Mouse (Mus musculus) kidney, postnatal 14 days (tissue): ENCODE measurements around the gene Dlg2.
A peak's percentile ranks its signal among the peaks of the same experiment; 100 is the strongest.

Experiments
- DNase-seq: peaks from one replicate; pipeline ENCODE4 v3.0.0; 2022; ENCODE audit warnings: mixed read lengths

Gene Dlg2

GRCm38 (mm10) chr7:91284167-91284566 lies 807.7 kb downstream of the Dlg2 start:
- DNase-seq: no peak

GRCm38 (mm10) chr7:91288324-91288723 lies 811.9 kb downstream of the Dlg2 start:
- no peak for DNase-seq

GRCm38 (mm10) chr7:91296127-91296526 lies 819.7 kb downstream of the Dlg2 start:
- no peak for DNase-seq

DNA sequence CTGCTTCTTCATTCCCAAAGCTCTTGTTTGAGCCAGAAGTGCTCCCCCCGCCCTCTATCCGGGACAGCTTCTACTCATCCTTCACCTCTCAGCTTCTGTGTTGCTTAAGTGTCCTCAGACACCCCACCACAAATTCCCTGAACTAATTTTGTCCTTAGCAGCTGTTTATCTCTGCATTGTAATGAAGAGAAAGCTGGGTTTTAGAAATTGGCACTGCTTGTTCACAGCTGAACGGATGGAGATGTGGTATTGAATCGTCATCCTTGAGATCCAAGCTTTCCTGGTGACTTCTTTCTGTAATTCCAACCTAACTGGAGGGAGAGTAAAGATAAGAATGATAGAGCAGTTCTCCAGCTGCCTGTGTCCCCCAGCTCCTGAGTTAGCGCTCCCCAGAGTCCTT lies 834.7 kb downstream of the Dlg2 start:
- DNase-seq: no peak

GRCm38 (mm10) chr7:91345073-91345472 lies 868.6 kb downstream of the Dlg2 start:
- DNase-seq: no peak

DNA sequence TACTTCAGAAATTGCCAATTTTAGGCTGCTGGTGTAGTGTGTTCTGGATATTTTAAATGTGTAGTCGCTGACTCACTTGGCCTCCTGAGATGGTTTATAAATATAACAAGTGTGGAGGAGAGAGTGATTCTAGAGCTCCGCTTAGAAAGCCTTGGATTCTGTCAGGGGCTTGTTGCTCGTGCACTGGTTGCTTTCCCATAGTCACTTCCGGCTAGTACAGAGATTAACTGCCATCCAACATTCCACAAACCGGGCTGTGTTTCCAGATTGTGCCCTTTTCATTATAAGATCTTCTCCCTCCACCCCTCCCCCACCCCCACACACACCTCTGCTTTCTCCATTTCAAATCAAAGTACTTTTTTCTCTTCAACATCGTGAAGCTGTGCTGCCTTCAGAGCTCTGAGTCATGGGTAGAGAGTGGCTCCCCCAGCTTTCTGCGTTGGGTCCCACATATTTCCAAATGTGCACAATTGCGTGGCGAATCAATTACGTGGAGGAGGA lies 893.4 kb downstream of the Dlg2 start:
- no peak for DNase-seq

- DNase-seq: no peak
These were observed 905.8 kb downstream of the Dlg2 start for GRCm38 (mm10) chr7:91382281-91382680.

- DNase-seq: no peak
These were observed 907.4 kb downstream of the Dlg2 start for GRCm38 (mm10) chr7:91383873-91384272.

DNA sequence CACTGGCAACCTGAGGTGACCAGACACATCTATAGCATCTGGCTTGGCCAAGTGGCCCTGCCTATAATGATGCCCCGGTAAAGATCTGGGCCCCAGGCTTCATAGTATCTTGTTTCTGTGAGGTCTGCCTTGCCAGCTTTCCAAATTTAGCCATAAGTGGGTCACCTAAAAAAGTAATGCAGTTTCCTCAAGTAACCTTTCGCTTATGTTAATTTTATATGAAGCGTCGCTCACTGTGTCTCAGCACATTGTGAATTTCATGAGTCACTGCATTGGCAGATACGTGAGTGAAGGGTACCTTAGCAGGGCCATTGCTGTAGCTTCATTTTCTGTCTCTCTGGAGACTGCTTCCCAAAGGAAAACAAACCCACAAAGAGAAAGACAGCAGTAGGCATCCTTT lies 912.8 kb downstream of the Dlg2 start:
- DNase-seq: no peak

GRCm38 (mm10) chr7:91397827-91398226 lies 921.4 kb downstream of the Dlg2 start:
- no peak for DNase-seq

DNA sequence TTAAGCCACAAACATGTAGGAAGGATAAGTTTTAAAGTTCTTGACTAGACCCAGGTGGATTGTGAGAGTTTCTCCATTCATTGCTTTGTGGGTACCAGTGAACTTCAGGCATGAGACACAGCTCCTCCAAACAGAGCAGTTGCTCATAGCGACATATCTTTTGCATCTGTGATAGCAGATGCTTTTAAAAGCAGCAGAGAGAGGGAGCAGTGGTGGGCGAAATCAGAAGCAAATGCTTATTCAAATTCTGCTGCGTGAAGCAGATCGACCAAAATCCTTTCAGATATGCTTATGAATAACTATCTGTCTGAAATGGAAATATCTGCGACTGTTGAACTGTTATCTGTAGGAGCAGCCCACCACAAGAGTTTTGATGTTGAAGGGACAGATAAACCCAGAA lies 935.6 kb downstream of the Dlg2 start:
- no peak for DNase-seq

- DNase-seq: no peak
These were observed 937.7 kb downstream of the Dlg2 start for GRCm38 (mm10) chr7:91414150-91414549.

DNA sequence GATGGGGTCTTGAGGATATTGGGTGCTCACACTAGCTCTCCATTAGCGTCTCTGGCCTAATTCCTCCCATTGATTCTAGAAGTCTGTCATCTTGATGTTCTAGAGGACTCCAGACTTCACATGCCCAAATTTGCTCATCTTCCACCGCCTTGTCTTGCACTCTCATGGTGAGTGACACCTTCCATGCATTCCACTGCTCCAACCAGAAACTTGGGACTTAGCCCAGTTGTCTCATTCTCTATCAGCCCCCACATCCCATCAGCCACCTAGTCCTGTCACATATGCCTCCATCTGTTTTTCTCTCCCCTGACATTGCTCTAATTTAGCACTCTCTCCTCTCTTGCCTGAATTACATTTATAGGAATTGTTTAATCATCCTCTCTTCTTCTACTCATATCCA lies 938.3 kb downstream of the Dlg2 start:
- no peak for DNase-seq

- no peak for DNase-seq
These were observed 943.7 kb downstream of the Dlg2 start for GRCm38 (mm10) chr7:91420215-91420614.

- DNase-seq: no peak
These were observed 947.3 kb downstream of the Dlg2 start for GRCm38 (mm10) chr7:91423784-91424183.

DNA sequence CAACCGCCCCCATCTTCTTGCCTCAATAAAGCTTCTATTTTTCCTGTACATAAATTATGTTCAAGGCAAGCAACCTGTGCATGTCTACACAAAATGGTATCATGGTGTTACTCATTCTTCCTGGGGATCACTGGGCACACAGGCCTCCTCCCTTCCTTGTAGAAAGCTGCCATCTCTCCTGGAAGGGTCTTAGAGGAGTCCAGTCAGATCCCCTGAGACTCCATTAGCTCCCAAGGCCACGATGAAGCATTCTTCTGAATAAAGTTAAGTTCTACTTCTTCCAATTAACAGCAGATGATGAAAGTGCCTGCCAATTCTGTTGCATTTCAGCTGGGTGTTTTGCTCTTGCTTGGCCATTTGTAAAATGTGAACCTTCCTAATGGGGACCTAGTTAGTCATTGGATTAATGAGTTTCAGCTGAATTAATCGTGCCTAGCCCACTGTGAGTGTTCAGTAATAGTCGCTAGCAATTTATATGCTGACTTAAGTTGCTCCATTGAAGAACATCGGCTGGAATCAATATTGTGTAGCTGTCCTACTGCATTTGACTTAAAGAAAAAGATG lies 953.3 kb downstream of the Dlg2 start:
- no peak for DNase-seq

DNA sequence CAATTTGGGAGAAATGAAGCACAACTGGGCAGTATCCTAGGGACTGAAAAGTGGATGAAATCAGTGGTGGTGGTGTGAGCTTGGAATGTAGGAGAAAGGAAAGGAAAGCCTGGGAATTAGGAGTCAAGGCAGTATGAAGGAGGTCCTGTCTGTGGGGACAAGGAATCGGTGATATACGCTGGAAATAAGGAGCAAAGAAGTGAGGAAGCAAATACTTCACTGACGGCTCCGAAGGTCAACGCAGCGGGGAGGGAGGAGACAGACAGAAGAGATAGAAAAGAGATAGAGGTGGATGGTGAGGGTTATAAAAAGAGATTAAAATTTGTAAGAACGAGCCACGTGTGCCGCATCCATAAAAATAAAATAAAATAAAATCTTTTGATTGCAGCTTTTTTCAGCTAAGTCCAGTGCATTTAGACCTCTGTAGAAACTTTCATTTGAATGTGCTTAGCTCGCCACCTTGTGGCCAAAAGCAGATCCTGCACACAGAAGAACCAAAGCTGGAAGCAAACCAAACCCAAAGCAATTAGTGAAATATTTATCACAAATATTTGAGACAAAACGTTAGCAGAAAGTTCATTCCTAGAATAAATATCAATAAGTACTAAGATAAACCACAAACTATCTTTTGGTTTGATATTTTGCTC lies 955.2 kb downstream of the Dlg2 start:
- DNase-seq: peak; percentile 48

- DNase-seq: no peak
These were observed 956.1 kb downstream of the Dlg2 start for GRCm38 (mm10) chr7:91432563-91432962.

- DNase-seq: no peak
These were observed 958.3 kb downstream of the Dlg2 start for GRCm38 (mm10) chr7:91434739-91435138.

DNA sequence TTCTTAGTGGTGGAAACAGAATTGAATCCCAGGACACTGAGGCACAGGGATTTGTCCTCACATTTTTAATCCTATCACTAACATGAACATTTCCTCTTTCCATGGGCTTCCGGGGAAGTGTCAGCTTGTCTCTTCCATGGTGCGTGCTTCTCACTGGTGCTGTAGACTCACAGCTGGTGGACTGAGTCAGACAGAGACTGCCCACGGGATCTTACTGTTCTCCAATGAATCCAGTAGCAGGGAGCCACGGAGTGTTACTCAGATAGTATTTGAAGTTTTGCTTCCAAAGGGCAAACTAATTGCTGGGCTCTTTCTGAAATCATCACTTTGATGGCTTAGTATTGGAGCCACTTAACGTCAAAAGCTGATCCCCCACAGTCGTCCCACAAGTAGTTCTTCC lies 963.9 kb downstream of the Dlg2 start:
- no peak for DNase-seq

GRCm38 (mm10) chr7:91442447-91443376 lies 966.2 kb downstream of the Dlg2 start:
- no peak for DNase-seq

DNA sequence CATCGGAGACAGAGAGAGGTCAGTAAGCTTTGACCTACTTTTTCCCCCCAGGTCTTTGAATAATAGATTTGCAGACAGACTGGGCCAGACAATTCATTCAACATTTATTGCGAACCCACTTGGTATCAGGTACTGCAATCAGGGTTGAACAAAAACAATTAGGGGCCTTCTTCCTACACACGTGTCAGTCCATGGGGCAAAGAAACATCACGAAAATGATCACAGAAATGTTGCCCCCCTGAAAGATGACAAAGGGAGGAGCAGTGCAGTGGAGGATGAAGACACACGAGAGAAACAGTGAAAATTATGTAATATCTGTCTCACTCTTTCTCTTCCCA lies 966.9 kb downstream of the Dlg2 start:
- DNase-seq: no peak

DNA sequence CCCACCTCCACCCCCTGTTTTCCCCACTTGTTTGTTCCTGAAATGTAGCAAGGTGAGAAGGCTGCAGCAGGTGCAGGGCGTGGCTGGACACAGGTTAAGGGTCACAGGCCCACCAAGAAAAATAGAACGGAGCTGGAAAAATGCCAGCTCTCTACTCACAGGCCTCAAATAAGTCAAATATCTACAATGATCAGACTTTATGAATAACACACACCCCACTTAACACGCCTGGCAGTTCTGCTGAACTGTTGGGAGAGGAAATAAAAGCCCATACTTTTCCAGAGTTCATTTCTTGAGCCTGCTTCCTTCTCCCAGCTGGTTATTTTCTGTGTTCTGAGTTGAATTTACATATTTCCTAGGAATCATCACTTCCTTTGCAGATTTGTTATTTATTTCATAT lies 967.4 kb downstream of the Dlg2 start:
- no peak for DNase-seq

- DNase-seq: no peak
These were observed 968.3 kb downstream of the Dlg2 start for GRCm38 (mm10) chr7:91444728-91445127.
